Comparison of ENCODE assay signal across 27 mouse cellular contexts in the genomic region with DNA sequence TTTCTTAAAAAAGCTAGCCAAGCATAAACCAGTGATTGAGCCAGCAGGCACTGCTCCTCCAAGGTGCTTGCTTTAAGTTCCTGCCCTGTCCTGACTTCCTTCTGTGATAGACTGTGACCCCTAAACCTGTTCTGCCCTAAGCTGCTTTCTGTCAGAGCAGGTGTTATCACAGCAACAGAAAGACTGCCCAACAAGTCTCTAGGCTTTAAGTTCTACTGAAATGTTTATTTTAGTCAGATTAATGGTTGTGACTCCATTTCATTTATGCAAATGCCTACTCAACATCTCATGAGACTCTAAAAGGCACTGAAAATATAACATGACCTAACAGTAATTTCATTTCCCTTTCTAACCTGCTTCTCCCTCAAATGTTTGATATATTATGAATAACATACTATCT.
"Had no signal": no experiment of that assay in that cellular context is flagged by ENCODE, and none has a peak within 500 bp of the region (broad histone marks: within the 10 kb centered on the region; RNA-seq: fewer than 3 reads in every experiment).

No protein-coding gene starts in this region.

- H3K36me3 ChIP-seq: heart, embryonic 13.5 days; heart, embryonic 15.5 days; hindbrain, embryonic 13.5 days; hindbrain, embryonic 15.5 days; kidney, embryonic 15.5 days; limb, embryonic 10.5 days; limb, embryonic 12.5 days; liver, embryonic 13.5 days had no signal

- DNase-seq: gastrocnemius, postnatal 14 days; gastrocnemius, postnatal 36 days; heart, adult 11 months; heart, adult 2 months; heart, postnatal 14 days; heart, postnatal 36 days; kidney, adult 11 months; kidney, adult 2 months; kidney, adult 9 months; kidney, postnatal 10 days; kidney, postnatal 25 days; kidney, postnatal 4 days; liver; liver, embryonic 13.5 days had no signal

- H3K27me3 ChIP-seq: heart, embryonic 13.5 days; heart, embryonic 15.5 days; hindbrain, embryonic 13.5 days; hindbrain, embryonic 15.5 days; kidney, embryonic 15.5 days; limb, embryonic 12.5 days; liver, embryonic 13.5 days had no signal

- H3K4me3 ChIP-seq: heart, adult 2 months; heart, embryonic 13.5 days; heart, embryonic 15.5 days; hindbrain, embryonic 13.5 days; hindbrain, embryonic 15.5 days; kidney, embryonic 15.5 days; layer of hippocampus, adult 2 months; left cerebral cortex, adult 2 months; limb, embryonic 10.5 days; limb, embryonic 12.5 days had no signal

- H3K27ac ChIP-seq: heart, adult 2 months; heart, embryonic 13.5 days; heart, embryonic 15.5 days; hindbrain, embryonic 13.5 days; hindbrain, embryonic 15.5 days; hindbrain, postnatal 0 days; kidney, embryonic 15.5 days; left cerebral cortex, adult 2 months; limb, embryonic 10.5 days; limb, embryonic 12.5 days; liver, embryonic 13.5 days had no signal

- H3K9me3 ChIP-seq: heart, embryonic 13.5 days; heart, embryonic 15.5 days; hindbrain, embryonic 13.5 days; hindbrain, embryonic 15.5 days; kidney, embryonic 15.5 days; limb, embryonic 10.5 days; limb, embryonic 12.5 days; liver, embryonic 13.5 days had no signal

- H3K4me1 ChIP-seq: limb, embryonic 12.5 days had no signal

- H3K4me2 ChIP-seq: heart, embryonic 11.5 days; heart, embryonic 13.5 days; heart, embryonic 15.5 days; hindbrain, embryonic 13.5 days; hindbrain, embryonic 15.5 days; kidney, embryonic 15.5 days; limb, embryonic 12.5 days; liver, embryonic 11.5 days had no signal

- H3K9ac ChIP-seq: heart, embryonic 13.5 days; heart, embryonic 15.5 days; hindbrain, embryonic 13.5 days; hindbrain, embryonic 15.5 days; kidney, embryonic 15.5 days; limb, embryonic 12.5 days; liver, embryonic 13.5 days had no signal

- ATAC-seq: hindbrain, postnatal 0 days; intestine, embryonic 16.5 days had no signal
